Mouse (Mus musculus): ENCODE results near the gene Bcl7a.

GRCm38 (mm10) chr5:123326006-123326750 lies 17.5 kb upstream of the Bcl7a start:
- TF ChIP-seq EP300 (optimal IDR thresholded peaks at IDR 0.05) = no peak
- no peak for TF ChIP-seq CTCF (IDR thresholded peaks at IDR 0.05; ENCODE audit: low read depth)
